Mouse (Mus musculus) kidney, adult 18-20 months (tissue): ENCODE results near the gene Cd160.

Source experiments
- DNase-seq: peaks from one replicate; pipeline ENCODE4 v3.0.0; 2021

The Cd160 gene

DNA sequence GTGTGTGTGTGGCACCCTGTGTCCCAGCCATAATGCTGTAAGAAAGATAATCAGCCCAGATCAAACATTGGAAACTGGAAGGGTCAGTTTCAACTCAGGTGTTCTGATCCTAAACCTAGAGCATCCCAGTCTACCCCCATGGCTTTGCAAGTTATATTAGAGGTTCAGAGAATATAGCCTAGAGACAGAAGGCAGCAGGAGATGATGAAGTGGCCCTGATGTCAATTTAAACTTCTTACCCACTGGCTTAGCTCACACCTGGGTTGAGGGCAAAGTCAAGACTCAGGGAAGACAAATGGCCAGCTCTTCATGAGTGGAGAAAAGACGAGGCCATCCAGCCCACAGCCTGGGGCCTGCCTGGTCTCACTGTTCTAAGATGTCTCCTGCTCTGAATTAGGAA, at the start of gene Cd160, which contains the start of gene Pdzk1:
Cd160 (minus strand) TSS at position 368 of the 400 bp plus-strand sequence.
Pdzk1 (plus strand) TSS at position 301 of the 400 bp plus-strand sequence.
- DNase-seq: no peak

DNA sequence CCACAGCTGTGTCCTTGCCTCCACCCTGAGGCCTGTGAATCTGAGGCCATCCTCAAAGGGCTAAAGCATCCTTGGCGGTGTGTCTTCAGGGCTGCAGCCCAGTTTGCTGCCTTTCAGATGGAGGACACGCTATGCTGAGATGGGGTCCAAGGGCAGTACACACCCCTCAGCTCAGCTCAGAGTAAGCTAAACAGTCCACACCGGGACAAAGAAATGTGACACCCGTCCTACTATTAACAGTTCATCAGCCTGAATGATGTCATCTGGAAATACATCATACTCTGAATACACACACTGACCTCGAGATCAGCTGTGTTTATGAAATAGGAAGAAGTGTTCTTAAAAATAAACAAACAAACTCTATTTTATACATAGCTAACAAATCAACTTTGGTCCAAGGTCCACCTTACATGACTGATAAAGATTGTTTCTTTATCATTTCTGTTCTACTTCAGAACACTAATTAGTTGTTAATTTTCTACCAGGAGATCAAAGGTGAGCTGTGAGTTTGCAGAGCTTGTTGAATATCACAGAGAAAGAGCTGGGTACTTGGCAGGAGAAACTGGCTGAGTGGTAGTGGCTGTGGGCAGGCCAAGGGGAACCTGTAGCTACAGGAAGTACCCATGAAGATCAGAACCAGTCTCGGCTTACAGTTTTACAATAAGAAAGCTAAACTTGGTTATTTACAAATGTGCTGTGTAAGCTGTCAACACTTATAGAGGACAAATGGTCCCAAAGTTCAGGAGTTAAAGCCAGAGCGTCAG, 45.8 kb upstream of the Cd160 start:
- DNase-seq: no peak

GRCm38 (mm10) chr3:96872501-96872900, 43.4 kb upstream of the Cd160 start:
- DNase-seq: no peak

- DNase-seq: no peak
Observed at GRCm38 (mm10) chr3:96871070-96871469, 41.9 kb upstream of the Cd160 start.

GRCm38 (mm10) chr3:96870270-96870669, 41.1 kb upstream of the Cd160 start:
- DNase-seq: no peak

- DNase-seq: no peak
Observed at GRCm38 (mm10) chr3:96869091-96869490, 39.9 kb upstream of the Cd160 start.

GRCm38 (mm10) chr3:96868566-96868965, 39.4 kb upstream of the Cd160 start:
- DNase-seq: no peak

GRCm38 (mm10) chr3:96867863-96868262, 38.7 kb upstream of the Cd160 start:
- peak; percentile 5 for DNase-seq

DNA sequence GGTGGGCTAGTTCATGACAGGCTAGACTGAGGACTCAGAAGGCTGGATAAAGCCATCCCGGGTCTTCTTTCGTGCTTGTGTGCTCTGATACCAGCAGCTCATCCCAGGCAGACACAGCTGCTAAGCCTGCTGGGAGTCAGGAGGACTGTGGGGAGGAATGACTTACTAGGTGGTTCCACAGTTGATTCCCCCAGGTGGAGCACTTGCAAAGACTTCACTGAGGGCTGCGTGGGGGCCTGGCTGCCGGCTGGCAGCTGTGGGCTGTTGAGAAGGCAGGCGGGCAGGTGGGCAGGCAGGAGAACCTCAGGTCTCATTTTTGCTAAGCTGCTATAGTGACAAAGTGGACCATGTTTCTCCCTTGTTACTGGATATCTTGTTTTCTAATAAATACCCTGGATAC, 31.3 kb upstream of the Cd160 start:
- DNase-seq: peak; percentile 2

GRCm38 (mm10) chr3:96855833-96856232, 26.7 kb upstream of the Cd160 start:
- peak; percentile 2 for DNase-seq

- DNase-seq: peak; percentile 2
Observed at GRCm38 (mm10) chr3:96854376-96854775, 25.2 kb upstream of the Cd160 start.

DNA sequence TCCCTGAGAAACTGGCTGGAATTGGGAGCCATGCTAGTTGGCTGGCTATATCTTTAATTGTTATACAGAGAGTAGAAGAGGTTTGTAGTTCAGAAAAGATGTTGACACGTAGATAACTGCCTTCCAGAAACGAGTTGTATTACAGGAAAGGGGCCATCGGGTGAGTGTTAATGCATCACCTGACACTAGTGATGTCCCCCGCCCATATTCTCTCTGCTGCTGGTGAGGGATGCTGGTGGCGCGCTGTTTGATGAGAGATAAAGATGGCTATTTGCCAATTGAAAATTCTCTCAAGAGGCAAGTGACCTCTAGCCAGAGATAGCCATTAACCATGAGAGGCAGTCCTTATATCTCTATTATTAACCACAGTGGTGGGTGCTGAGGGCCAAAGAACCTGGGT, 23.4 kb upstream of the Cd160 start:
- peak; percentile 3 for DNase-seq

DNA sequence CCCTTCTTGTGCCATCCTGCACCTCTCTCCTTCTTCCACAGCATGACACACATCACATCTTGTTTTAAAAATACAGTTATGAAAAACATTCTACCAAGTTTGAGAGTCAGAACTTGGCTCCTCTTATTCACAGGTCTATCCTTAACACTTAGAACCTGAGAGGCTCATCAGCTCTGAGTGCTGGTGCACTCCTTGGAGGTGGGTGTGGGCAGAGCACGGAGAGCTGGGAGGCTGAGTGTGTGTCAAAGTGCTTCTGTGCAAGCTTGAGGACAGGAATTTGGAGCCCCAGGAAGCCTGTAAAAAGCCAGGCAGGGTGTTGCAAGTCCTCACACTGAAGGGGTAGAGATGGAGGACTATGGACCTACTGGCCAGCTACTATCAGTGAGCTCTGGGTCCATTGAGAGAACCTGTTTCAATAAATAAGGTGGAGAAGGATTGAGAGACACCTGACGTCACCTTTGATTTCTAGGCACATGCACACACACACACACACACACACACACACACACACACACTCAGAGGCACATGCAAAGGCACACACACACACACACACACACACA, 20.1 kb upstream of the Cd160 start:
- DNase-seq: peak; percentile 5

DNA sequence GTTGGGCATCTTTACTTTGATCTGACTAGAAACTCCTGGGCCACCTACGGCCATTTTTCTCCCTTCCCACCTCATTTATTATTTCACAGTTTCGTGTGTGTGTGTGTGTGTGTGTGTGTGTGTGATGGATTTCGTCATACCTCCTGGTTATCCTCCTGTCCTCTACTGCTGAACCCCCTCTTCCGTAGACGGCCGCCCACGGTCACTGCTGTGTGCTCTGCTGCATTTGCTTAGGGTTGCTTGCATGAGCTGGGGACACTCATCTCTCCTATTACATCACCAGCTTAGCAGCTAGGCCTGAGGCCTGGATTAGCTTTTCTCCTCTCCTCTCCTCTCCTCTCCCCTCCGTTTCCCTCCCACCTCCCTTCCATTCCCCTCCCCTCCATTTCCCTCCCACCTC, 19.3 kb upstream of the Cd160 start:
- DNase-seq: peak; percentile 2

- peak; percentile 4 for DNase-seq
Observed at GRCm38 (mm10) chr3:96847661-96848060, 18.5 kb upstream of the Cd160 start.

GRCm38 (mm10) chr3:96846985-96847384, 17.8 kb upstream of the Cd160 start:
- DNase-seq: peak; percentile 36

DNA sequence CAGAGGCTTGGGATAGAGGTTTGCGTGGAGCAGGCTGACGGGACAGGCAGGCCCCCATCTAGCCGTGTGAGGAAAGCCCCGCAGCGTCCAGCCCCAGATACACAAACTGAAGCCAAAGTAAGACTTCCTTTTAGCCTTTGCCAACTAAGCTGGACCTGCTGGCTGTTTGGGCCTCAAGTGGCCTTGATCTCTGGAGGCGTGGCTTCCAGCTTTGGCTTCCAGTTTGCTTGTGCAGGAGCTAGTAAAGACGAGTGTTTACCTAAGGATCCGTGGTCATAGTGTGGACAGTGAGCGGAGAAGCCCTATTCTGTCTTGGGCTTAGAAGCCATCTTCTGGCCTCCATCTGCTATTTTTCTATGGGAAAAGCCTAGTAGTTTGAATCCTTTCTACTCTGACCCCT, 16.7 kb upstream of the Cd160 start:
- DNase-seq: peak; percentile 13

DNA sequence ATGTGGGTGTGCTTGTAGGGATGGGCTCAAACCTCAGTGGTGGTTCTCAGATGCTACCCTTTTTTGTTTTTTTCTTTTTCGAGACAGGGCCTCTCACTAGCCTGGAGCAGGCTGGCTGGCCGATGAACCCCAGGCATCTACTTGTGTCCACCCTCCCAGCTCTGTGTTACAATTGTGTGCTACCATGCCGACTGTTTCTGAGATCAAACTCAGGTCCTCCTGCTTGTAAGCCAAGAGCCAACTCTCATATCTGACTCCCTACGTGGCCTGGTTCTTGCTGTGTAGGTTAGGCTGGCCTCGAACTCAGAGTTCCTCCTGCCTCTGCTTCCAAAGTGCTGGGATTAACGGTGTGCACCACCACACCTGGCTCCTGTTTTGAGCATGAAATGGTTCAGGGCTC, 16.0 kb upstream of the Cd160 start:
- DNase-seq: peak; percentile 5

DNA sequence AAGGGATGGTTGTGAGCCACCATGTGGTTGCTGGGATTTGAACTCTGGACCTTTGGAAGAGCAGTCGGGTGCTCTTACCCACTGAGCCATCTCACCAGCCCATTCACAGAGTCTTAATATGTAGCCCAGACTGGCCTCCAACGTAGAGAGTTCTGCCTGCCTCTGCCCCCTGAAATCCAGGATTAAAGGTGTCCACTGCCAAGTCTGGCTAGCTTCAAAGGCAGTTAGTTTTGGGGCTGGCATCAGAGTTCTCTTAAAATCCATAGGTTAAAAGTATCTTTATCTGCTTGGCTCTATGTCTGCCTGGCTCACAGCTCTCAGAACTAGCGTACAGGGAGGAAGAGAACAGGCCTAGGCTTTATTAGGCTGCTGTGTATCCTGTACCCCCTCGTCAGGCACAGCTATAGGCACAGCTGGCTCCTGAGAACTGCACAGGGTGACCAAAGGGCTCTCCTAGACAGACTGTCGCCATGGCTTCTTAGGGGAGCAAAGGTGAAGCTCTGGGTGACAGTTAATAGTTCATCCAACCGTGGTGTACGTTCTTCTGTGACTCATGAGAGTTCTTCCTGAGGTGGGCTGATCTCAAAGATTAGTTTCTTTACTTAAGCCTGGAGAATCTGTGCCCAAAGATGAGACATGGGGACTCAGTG, 10.0 kb upstream of the Cd160 start:
- DNase-seq: peak; percentile 56

DNA sequence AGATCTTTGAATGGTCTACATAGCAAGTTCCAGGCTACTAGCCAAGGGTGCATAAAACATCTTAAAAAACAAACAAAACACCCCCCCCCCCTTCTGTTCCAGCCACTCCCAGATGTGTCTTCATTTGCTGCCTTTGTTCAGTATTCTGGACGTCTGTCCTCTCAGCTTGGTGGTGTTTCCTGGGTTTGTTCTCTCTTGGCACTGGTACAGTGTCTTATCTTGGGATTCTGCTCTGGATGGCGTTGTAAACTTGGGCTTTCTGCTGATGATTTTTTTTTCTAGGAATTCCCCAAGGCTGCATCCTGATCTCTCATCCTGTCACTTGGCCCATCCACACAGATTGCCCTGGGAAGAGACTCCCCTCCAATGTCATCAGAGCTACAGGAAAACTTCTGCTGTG, 7.3 kb upstream of the Cd160 start:
- no peak for DNase-seq

- DNase-seq: peak; percentile 52
Observed at GRCm38 (mm10) chr3:96834587-96835348, 5.6 kb upstream of the Cd160 start.

- peak; percentile 55 for DNase-seq
Observed at GRCm38 (mm10) chr3:96832930-96833329, 3.8 kb upstream of the Cd160 start.

GRCm38 (mm10) chr3:96829856-96830255, 705 bp upstream of the Cd160 start:
- peak; percentile 80 for DNase-seq
